19 mouse cellular contexts compared by ENCODE assay signal in genomic region chr1:170385416-170385815, GRCm38 (mm10).
"Had no signal": no experiment of that assay in that cellular context is flagged by ENCODE, and none has a peak within 500 bp of the region (broad histone marks: within the 10 kb centered on the region; RNA-seq: fewer than 3 reads in every experiment).

No protein-coding gene starts in this region.

- DNase-seq: kidney, adult 8-10 months; kidney, postnatal 10 days; kidney, postnatal 36 days; liver; lung, adult 18-20 months; lung, postnatal 10 days; lung, postnatal 4 days; midbrain, embryonic 14.5 days; thymus, adult 2 months; thymus, postnatal 14 days; thymus, postnatal 4 days had no signal

- H3K9me3 ChIP-seq: kidney, embryonic 15.5 days; limb, embryonic 10.5 days; limb, embryonic 13.5 days; liver, embryonic 12.5 days; liver, embryonic 15.5 days; lung, embryonic 15.5 days had no signal

- H3K4me3 ChIP-seq: kidney, embryonic 15.5 days; limb, embryonic 10.5 days; limb, embryonic 13.5 days; liver, embryonic 12.5 days; liver, embryonic 15.5 days; lung, embryonic 15.5 days had no signal

- H3K27ac ChIP-seq: kidney, embryonic 15.5 days; limb, embryonic 10.5 days; limb, embryonic 13.5 days; liver, embryonic 12.5 days; liver, embryonic 15.5 days; lung, embryonic 15.5 days; stomach, postnatal 0 days had no signal

- H3K9ac ChIP-seq: kidney, embryonic 15.5 days; limb, embryonic 13.5 days; liver, embryonic 12.5 days; liver, embryonic 15.5 days; lung, embryonic 15.5 days had no signal

- H3K27me3 ChIP-seq: kidney, embryonic 15.5 days; limb, embryonic 13.5 days; liver, embryonic 12.5 days; liver, embryonic 15.5 days; lung, embryonic 15.5 days had no signal

- H3K4me2 ChIP-seq: kidney, embryonic 15.5 days; limb, embryonic 13.5 days; liver, embryonic 12.5 days; liver, embryonic 15.5 days; lung, embryonic 15.5 days; midbrain, embryonic 11.5 days had no signal

- ATAC-seq: liver, embryonic 12.5 days had no signal

- H3K36me3 ChIP-seq: kidney, embryonic 15.5 days; limb, embryonic 10.5 days; limb, embryonic 13.5 days; liver, embryonic 12.5 days; liver, embryonic 15.5 days; lung, embryonic 15.5 days had no signal

- H3K4me1 ChIP-seq: kidney, embryonic 15.5 days; liver, embryonic 12.5 days; liver, embryonic 15.5 days; lung, embryonic 15.5 days had no signal
